Mouse (Mus musculus) ES-E14 (cell line): ENCODE results near the gene Icosl.

ENCODE experiments used
- MAFK ChIP-seq: IDR thresholded peaks from 2 replicates; pipeline ENCODE4 v1.6.1; 2014; ENCODE audit warnings: mild to moderate bottlenecking, low read depth, low read length, inconsistent platforms; ENCODE audit not compliant: insufficient read depth
- ZC3H11A ChIP-seq: IDR thresholded peaks from 2 replicates; pipeline ENCODE4 v1.6.1; 2012; ENCODE audit warnings: low read depth, mild to moderate bottlenecking, inconsistent platforms, low read length, borderline replicate concordance
- ZNF384 ChIP-seq: IDR thresholded peaks from 2 replicates; pipeline ENCODE4 v1.6.1; 2012; ENCODE audit warnings: low read depth, low read length, inconsistent platforms

- TF ChIP-seq ZNF384 (no peak), MAFK (no peak), ZC3H11A (no peak)
Observed at GRCm38 (mm10) chr10:78114521-78115092, 45.5 kb downstream of the Icosl start.
